Mouse (Mus musculus) hindbrain, embryonic 16.5 days (tissue): ENCODE measurements at regions not wholly inside any gene's neighbourhood (a gene's known extent, or its start where the extent isn't known, plus 50 kb on each side); places are given as distances from the start of the nearest gene placed in this dataset.

ENCODE experiments used
- ATAC-seq: fragments of 200-750 bp; cut with Nextera tagmentation; 2 replicates; pipeline ENCODE4 v1.8.0; 2017; ENCODE audit warnings: moderate TSS enrichment, moderate library complexity
- H3K27ac ChIP-seq: fragments of 300-500 bp; sonication (generic); 2 replicates; pipeline ENCODE4 v1.5.1; 2014; ENCODE audit warnings: low read depth, mild to moderate bottlenecking, control low read depth, low read length, moderate library complexity
- H3K27me3 ChIP-seq: fragments of 300-500 bp; sonication (generic); replicated peaks from 2 replicates; pipeline ENCODE4 v1.6.1; 2014; ENCODE audit warnings: low read length; ENCODE audit not compliant: control insufficient read depth, insufficient read depth
- H3K36me3 ChIP-seq: fragments of 300-500 bp; sonication (generic); 2 replicates; pipeline ENCODE4 v1.6.1; 2014; ENCODE audit warnings: mild to moderate bottlenecking, low read length, moderate library complexity, mixed read lengths; ENCODE audit not compliant: control insufficient read depth, insufficient read depth
- H3K4me1 ChIP-seq: fragments of 300-500 bp; sonication (generic); 2 replicates; pipeline ENCODE4 v1.6.1; 2014; ENCODE audit warnings: low read depth, low read length; ENCODE audit not compliant: control insufficient read depth, insufficient read depth
- H3K4me2 ChIP-seq: fragments of 300-500 bp; sonication (generic); 2 replicates; pipeline ENCODE4 v1.6.1; 2014; ENCODE audit warnings: mild to moderate bottlenecking, low read length, control low read depth, moderate library complexity
- H3K4me3 ChIP-seq: fragments of 300-500 bp; sonication (generic); 2 replicates; pipeline ENCODE4 v1.5.1; 2014; ENCODE audit warnings: mild to moderate bottlenecking, low read length, control low read depth, moderate library complexity
- H3K9ac ChIP-seq: fragments of 300-500 bp; sonication (generic); 2 replicates; pipeline ENCODE4 v1.6.1; 2014; ENCODE audit warnings: low read depth, mild to moderate bottlenecking, control low read depth, low read length, moderate library complexity
- H3K9me3 ChIP-seq: fragments of 300-500 bp; sonication (generic); 2 replicates; pipeline ENCODE4 v1.6.1; 2014; ENCODE audit warnings: mild to moderate bottlenecking, low read length, moderate library complexity; ENCODE audit not compliant: control insufficient read depth
- WGBS: fragments of 180-500 bp; shearing (Covaris S2); extraction: QIAGEN DNeasy Blood & Tissue Kit; methylation state at CpG from one replicate; pipeline ENCODE4 v1.1.7; 2014; 5-methylcytosine and 5-hydroxymethylcytosine counted together

DNA sequence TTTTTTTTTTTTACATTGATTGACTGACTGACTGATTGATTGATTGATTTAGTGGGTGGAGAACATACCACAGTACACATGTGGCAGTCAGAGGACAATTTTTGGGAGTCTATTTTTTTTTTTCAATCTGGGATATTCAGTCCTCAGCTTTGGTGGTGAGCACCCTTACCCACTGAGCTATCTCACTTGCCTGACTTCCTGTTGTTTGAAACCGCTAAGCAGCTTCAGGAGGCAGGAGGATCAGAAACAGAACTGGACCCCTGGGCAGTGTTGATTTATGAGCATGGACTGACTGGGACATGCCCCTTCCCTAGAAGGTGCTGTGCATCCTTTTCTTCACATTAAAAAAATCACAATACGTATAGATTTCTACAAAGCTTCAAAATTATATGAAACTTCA is 78.3 kb upstream of the Hdac4 start:
- Histone ChIP-seq H3K9me3 (no peaks in the 10 kb centered on the region), H3K4me3 (no peak overlapping the region), H3K4me1 (peaks cover 8% of the 10 kb centered on the region), H3K4me2 (no peak overlapping the region), H3K27ac (no peak overlapping the region), H3K9ac (no peak overlapping the region), H3K27me3 (no peaks in the 10 kb centered on the region), H3K36me3 (no peaks in the 10 kb centered on the region)
- no peak for ATAC-seq
- WGBS: 92% methylated on average over 2 of the region's 2 CpGs

DNA sequence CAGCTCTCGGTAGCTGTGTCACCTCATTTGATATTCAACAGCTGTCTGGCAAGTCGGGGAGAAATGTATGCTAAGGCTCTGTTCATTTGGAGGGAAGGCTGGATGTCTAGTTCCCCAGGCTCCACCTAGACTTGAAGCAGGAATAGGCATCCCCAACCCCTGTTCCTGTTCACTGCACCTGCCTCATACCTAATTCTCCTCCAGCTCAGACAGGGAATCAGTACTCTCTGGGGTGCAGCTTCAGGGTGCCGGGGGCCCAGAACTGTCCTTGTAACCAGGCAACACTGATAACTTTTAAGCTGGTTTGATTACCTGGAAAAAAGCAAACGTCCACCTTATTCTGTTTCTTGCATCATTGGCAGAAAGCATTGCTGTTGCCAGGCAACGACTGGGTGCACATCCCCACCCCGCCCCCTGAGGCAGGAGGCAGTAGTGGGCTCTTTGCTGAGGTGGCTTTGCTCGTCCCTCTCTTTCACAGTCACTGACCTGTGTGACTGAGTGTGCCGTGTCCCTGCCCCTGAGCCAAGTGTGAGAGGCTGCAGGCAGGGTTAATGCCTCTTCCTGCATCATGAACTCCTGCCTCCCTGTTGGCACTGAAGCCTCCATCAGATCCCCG is 76.3 kb upstream of the Hdac4 start:
- Histone ChIP-seq H3K9me3 (no peaks in the 10 kb centered on the region), H3K27ac (no peak overlapping the region), H3K9ac (no peak overlapping the region), H3K4me2 (no peak overlapping the region), H3K4me3 (no peak overlapping the region), H3K36me3 (no peaks in the 10 kb centered on the region), H3K27me3 (no peaks in the 10 kb centered on the region), H3K4me1 (peaks cover 8% of the 10 kb centered on the region)
- peak; percentile 75 for ATAC-seq
- 22% methylated on average over 9 of the region's 9 CpGs for WGBS

DNA sequence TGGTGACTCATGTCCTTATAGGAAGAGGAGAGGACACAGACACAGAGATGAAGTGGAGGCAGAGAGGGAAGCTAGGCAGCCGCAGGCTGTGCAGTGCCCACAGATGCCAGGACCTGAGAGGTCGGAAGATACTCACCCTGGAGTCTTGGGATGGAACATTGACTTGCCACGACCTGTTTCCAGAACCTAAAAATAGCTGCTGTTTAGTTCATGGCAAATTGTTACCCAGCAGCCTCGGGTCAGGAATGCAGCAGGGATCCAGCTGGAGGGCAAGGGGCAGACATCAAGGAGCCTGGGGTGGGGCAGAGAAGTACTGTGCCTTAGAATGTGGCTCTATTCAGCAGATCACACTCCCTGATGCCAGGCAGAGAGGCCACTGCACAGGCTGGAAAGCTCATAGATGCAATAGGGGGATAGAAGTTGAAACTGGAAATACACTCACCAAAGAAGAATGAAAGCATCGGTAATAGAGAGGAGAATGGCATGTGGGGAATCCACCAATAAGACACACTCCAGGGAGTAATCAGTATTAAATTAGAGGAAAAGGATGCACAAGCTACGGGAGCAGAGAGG is 75.1 kb upstream of the Hdac4 start:
- WGBS: 47% methylated on average over 6 of the region's 6 CpGs
- Histone ChIP-seq H3K27ac (no peak overlapping the region), H3K4me2 (no peak overlapping the region)

DNA sequence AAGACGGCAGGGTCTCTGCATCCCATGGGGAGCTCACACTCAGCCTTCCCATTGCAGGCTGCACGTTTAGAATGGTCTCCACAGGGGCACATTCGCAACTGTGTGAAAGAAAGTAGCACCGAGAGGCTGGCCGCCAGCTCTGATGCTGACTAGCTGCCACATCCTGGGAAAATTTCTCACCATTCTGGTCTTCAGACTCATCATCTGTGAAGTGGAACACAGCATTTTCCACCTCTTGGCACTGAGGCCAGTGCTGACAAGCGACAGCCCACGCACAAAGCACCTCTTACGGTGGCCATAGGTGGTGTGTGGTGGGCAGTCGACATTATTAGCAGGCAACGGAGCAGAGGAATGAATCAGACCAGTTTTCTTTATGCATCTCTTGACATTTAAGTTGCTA is 74.0 kb upstream of the Hdac4 start:
- 31% methylated on average over 10 of the region's 10 CpGs for WGBS
- no peaks in the 10 kb centered on the region for H3K36me3 ChIP-seq
- H3K4me2 ChIP-seq: no peak overlapping the region
- H3K4me3 ChIP-seq: no peak overlapping the region
- no peaks in the 10 kb centered on the region for H3K27me3 ChIP-seq
- no peak overlapping the region for H3K27ac ChIP-seq
- ATAC-seq: no peak
- no peaks in the 10 kb centered on the region for H3K9me3 ChIP-seq
- H3K9ac ChIP-seq: no peak overlapping the region
- peaks cover 12% of the 10 kb centered on the region for H3K4me1 ChIP-seq

More for the DNA sequence above, 75.1 kb upstream of the Hdac4 start:
- no peak for ATAC-seq
- H3K4me1 ChIP-seq: peaks cover 8% of the 10 kb centered on the region
- no peaks in the 10 kb centered on the region for H3K9me3 ChIP-seq
- H3K27me3 ChIP-seq: no peaks in the 10 kb centered on the region
- no peaks in the 10 kb centered on the region for H3K36me3 ChIP-seq
- H3K4me3 ChIP-seq: no peak overlapping the region
- H3K9ac ChIP-seq: no peak overlapping the region

DNA sequence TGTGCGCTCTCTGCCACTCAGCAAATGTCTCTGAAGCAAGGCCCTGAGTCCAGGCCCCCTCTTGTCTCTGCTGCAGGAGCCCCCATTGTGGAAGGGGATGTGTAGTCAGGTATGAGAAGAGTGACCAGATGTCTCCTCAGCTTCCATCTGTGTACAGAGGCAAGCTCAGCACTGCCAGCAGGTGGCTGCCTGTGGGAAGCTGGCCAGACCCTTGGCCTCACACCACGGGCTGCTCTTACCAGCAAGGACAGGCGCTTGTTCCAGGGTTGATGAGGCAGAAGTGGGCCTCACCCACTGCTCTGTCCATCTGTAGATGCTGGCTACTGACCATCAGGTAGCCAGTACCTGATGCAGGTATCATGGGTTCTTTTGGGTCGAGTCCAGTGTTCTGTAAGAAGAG is 69.4 kb upstream of the Hdac4 start:
- no peak overlapping the region for H3K4me2 ChIP-seq
- H3K27ac ChIP-seq: no peak overlapping the region
- H3K27me3 ChIP-seq: no peaks in the 10 kb centered on the region
- H3K4me3 ChIP-seq: no peak overlapping the region
- WGBS: 75% methylated on average over 4 of the region's 4 CpGs
- H3K9ac ChIP-seq: no peak overlapping the region
- no peaks in the 10 kb centered on the region for H3K9me3 ChIP-seq
- no peaks in the 10 kb centered on the region for H3K36me3 ChIP-seq
- ATAC-seq: no peak
- peaks cover 10% of the 10 kb centered on the region for H3K4me1 ChIP-seq

DNA sequence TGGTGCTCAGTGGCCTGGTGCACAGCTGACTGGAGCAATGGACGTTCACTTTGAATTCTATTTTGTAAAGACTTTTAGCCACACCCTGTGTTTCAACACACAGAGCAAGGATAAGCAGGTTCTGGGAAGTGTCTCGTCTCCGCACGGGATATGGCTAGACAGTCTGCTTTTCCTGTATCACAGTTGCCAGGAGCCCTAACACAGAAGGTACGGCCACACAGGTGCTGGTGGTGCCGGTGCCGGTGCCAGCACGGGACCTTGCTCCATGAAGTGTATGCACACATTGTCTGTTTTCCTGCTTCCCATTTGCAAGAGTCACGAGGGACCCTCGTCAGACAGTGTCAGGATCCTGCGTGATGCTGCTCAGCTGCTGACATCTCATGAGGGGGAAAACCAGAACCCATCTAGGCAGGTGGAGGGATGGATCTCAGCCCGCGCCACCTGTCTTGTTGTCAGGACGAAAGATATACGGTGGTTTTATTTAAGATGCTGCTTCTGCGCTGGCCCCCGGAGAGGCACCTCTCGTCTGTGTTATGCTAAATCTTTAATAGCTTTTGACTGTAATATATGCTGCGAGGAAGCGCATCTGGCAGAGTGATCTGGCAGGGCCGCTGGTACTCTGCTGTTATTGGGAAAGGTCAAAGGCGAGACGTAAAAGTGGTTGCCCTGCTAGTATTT is 64.4 kb upstream of the Hdac4 start:
- ATAC-seq: peak; percentile 53
- Histone ChIP-seq H3K9ac (0 out of 2 replicates have a peak overlapping the region, but pooled peaks have one; percentile 10), H3K36me3 (no peaks in the 10 kb centered on the region), H3K4me1 (peaks cover 6% of the 10 kb centered on the region; the same call in 1 of the 2 replicates), H3K27ac (no peak overlapping the region), H3K4me3 (no peak overlapping the region), H3K9me3 (no peaks in the 10 kb centered on the region), H3K4me2 (no peak overlapping the region), H3K27me3 (no peaks in the 10 kb centered on the region)
- WGBS: 54% methylated on average over 23 of the region's 23 CpGs

DNA sequence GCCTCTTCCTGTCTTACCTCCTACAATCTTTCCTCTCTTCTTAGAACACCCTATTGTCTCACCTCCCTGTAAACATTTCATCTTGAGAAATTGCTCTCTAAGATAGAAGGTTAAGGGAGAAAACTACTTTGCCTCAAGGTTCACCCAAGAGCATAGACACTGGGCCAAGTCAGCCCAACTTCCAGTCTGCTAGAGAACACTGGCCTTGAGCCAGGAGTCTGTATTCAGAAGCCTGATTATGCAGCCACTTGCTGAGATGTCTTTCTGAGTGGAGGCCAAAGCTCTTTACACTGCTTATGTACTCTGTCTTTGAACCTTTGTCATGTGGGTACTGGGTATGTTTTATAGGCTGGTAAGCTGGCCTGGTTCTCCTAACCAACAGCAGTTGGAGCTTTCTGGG is 62.5 kb upstream of the Hdac4 start:
- Histone ChIP-seq H3K36me3 (no peaks in the 10 kb centered on the region), H3K9me3 (no peaks in the 10 kb centered on the region), H3K4me3 (no peak overlapping the region), H3K27ac (no peak overlapping the region), H3K4me2 (no peak overlapping the region), H3K4me1 (peaks cover 4% of the 10 kb centered on the region; the same call in 1 of the 2 replicates), H3K9ac (no peak overlapping the region), H3K27me3 (no peaks in the 10 kb centered on the region)
- no peak; the same call in 1 of the 2 replicates for ATAC-seq

DNA sequence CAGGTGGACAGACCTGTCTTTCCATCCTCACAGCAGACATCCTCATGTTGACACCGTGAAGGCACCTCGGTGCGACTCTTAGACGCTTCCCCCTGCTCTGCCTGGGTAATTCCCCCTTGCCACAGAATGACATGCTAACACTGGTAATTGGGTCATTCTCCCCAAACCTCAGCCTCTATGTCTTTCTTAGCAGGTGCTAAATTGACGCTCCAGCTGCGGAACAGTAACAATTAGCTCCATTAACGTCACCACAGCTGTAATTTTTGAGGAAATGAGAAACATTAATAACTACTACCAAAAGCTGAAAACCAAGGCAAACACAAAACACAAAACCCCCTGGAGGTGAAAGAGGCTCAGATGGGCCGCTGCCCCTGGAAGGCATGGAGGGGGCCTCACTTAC is 57.6 kb upstream of the Hdac4 start:
- Histone ChIP-seq H3K9me3 (no peaks in the 10 kb centered on the region), H3K4me3 (no peak overlapping the region), H3K27me3 (no peaks in the 10 kb centered on the region), H3K27ac (no peak overlapping the region), H3K4me1 (no peaks in the 10 kb centered on the region), H3K4me2 (no peak overlapping the region), H3K9ac (no peak overlapping the region), H3K36me3 (no peaks in the 10 kb centered on the region)
- WGBS: 76% methylated on average over 8 of the region's 8 CpGs
- no peak for ATAC-seq

DNA sequence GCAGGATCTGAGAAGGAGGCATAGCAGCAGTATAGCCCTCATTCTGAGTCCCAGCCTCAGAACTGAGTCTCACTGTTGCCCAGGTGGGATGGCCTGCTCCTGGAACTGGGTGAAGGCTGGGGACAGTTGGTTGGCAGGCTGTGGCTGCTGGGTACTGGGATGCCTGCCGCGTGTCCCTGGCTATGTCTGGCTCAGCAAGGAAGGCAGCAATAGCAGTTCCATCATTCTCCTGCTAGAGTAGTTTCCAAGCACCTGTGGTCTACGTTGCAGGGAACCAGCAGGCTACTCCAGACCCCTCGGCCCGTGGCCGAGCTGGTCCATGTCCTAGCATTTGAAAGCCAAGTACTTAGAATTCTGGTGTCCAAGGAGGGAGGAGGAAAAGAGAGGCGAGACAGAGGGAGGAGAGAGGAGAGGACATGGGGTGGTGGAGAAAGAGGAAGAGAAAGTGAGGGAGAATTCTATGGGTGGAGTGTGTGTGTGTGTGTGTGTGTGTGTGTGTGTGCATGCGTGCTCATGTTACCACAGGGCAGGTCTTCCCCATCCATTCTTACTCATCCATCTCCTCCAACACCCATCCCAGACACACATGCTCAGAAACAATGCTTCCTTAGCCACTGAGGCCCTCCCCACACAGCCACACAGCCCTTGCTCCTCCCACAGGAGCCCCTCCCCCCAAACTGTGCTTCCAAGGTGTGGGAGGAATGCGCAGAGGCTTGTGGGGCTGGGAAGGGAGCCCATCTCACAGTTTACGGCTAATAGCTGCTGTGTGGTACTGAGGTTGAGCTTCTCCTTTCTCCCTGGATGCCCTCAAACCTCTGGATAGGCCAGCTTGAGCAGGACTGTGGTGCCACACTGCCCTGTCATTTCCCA is 55.3 kb upstream of the Hdac4 start:
- WGBS: 76% methylated on average over 10 of the region's 10 CpGs
- no peak overlapping the region for H3K9ac ChIP-seq
- H3K4me1 ChIP-seq: no peaks in the 10 kb centered on the region
- no peaks in the 10 kb centered on the region for H3K9me3 ChIP-seq
- no peaks in the 10 kb centered on the region for H3K27me3 ChIP-seq
- H3K36me3 ChIP-seq: no peaks in the 10 kb centered on the region
- no peak for ATAC-seq
- H3K27ac ChIP-seq: no peak overlapping the region
- no peak overlapping the region for H3K4me2 ChIP-seq
- H3K4me3 ChIP-seq: no peak overlapping the region
